Mouse (Mus musculus) CH12.LX (cell line): Measurements from ENCODE around the gene Trp73. TPM values are rescaled to one million over a fixed set of nuclear protein-coding genes. Genes with fewer than 3 reads are reported as not detected.

Experiments used
- DNase-seq: peaks from one replicate; pipeline ENCODE4 v3.0.0-alpha.2; 2013; ENCODE audit errors: extremely low read depth
- H3K27ac ChIP-seq: 2 replicates; pipeline ENCODE4 v1.5.1; 2012; ENCODE audit warnings: low read depth, mild to moderate bottlenecking, control low read depth, moderate library complexity; ENCODE audit not compliant: insufficient read depth
- H3K27me3 ChIP-seq: replicated peaks from 2 replicates; pipeline ENCODE3; 2012; ENCODE audit warnings: inconsistent platforms
- H3K36me3 ChIP-seq, 2 experiments: replicated peaks in 1 of 2; 2 replicates each; pipeline versions ENCODE3 to v1.6.1; 2012; ENCODE audit warnings: inconsistent platforms in 1 of 2, low read length in 1 of 2, mild to moderate bottlenecking in 1 of 2, mixed read lengths in 1 of 2, moderate library complexity in 1 of 2; ENCODE audit not compliant: control insufficient read depth in 1 of 2, insufficient read depth in 1 of 2
- H3K4me1 ChIP-seq, 2 experiments: 2 replicates each; pipeline ENCODE4 v1.6.1; 2012; ENCODE audit warnings: inconsistent platforms in 1 of 2, moderate library complexity in 1 of 2; ENCODE audit not compliant: insufficient read depth in 2 of 2, control insufficient read depth in 1 of 2
- H3K4me2 ChIP-seq: 2 replicates; pipeline ENCODE4 v1.6.1; 2012; ENCODE audit warnings: low read depth, mild to moderate bottlenecking, control low read depth; ENCODE audit not compliant: poor library complexity, insufficient read depth, severe bottlenecking
- H3K4me3 ChIP-seq, 3 experiments: fragments of 150-350 bp in 1 of 3; sonication (generic) in 1 of 3; replicated peaks in 1 of 3; 2 replicates each; pipeline versions ENCODE3 to v1.5.1; 2011 to 2012; ENCODE audit warnings: low read depth in 2 of 3, low read length in 2 of 3, mild to moderate bottlenecking in 2 of 3, moderate library complexity in 2 of 3, control low read depth in 1 of 3, improper control_type of control experiment in 1 of 3, inconsistent platforms in 1 of 3, mixed read lengths in 1 of 3; ENCODE audit not compliant: poor library complexity in 1 of 3
- H3K79me2 ChIP-seq: replicated peaks from 2 replicates; pipeline ENCODE4 v1.6.1; 2012; ENCODE audit warnings: mild to moderate bottlenecking, moderate library complexity; ENCODE audit not compliant: control insufficient read depth, poor library complexity, insufficient read depth, severe bottlenecking; ENCODE audit errors: extremely low read depth
- H3K9ac ChIP-seq: 2 replicates; pipeline ENCODE4 v1.6.1; 2012; ENCODE audit warnings: low read depth, mild to moderate bottlenecking, control low read depth, moderate library complexity; ENCODE audit not compliant: insufficient read depth
- H3K9me3 ChIP-seq: replicated peaks from 2 replicates; pipeline ENCODE3; 2012; ENCODE audit warnings: low read length, inconsistent platforms, mixed read lengths
- BHLHE40 ChIP-seq: IDR thresholded peaks from 2 replicates; pipeline ENCODE4 v1.6.1; 2011; ENCODE audit warnings: mild to moderate bottlenecking, low read depth, low read length, improper control_type of control experiment
- CTCF ChIP-seq, 2 experiments: IDR thresholded peaks in 1 of 2; conservative IDR thresholded peaks in 1 of 2; 2 replicates each; pipeline ENCODE4 v1.5.1; 2011 to 2012; ENCODE audit warnings: low read depth in 2 of 2, low read length in 2 of 2, improper control_type of control experiment in 1 of 2, inconsistent platforms in 1 of 2, mild to moderate bottlenecking in 1 of 2, moderate library complexity in 1 of 2
- E2F4 ChIP-seq: IDR thresholded peaks from 2 replicates; pipeline ENCODE4 v1.6.1; 2011; ENCODE audit warnings: low read depth, low read length, improper control_type of control experiment; ENCODE audit not compliant: insufficient replicate concordance
- GABPA ChIP-seq: IDR thresholded peaks from 2 replicates; pipeline ENCODE4 v1.6.1; 2012; ENCODE audit warnings: low read depth, low read length, improper control_type of control experiment, inconsistent platforms; ENCODE audit not compliant: insufficient replicate concordance
- HCFC1 ChIP-seq: IDR thresholded peaks from 2 replicates; pipeline ENCODE4 v1.6.1; 2012; ENCODE audit warnings: low read depth, mild to moderate bottlenecking, inconsistent platforms, low read length, improper control_type of control experiment
- JUN ChIP-seq: IDR thresholded peaks from 2 replicates; pipeline ENCODE4 v1.6.1; 2011; ENCODE audit warnings: low read depth, mild to moderate bottlenecking, low read length, improper control_type of control experiment, moderate library complexity; ENCODE audit not compliant: insufficient read depth
- MAFK ChIP-seq: IDR thresholded peaks from 2 replicates; pipeline ENCODE4 v1.6.1; 2011; ENCODE audit warnings: low read length, improper control_type of control experiment; ENCODE audit not compliant: insufficient replicate concordance
- MAZ ChIP-seq: IDR thresholded peaks from 2 replicates; pipeline ENCODE4 v1.6.1; 2012; ENCODE audit warnings: low read depth, mild to moderate bottlenecking, inconsistent platforms, low read length, improper control_type of control experiment, moderate library complexity
- MEF2A ChIP-seq: IDR thresholded peaks from 2 replicates; pipeline ENCODE4 v1.6.1; 2014; ENCODE audit warnings: low read depth, mild to moderate bottlenecking, inconsistent platforms, low read length, improper control_type of control experiment, borderline replicate concordance
- MXI1 ChIP-seq: IDR thresholded peaks from 2 replicates; pipeline ENCODE4 v1.6.1; 2011; ENCODE audit warnings: mild to moderate bottlenecking, low read depth, low read length, improper control_type of control experiment
- MYC ChIP-seq: IDR thresholded peaks from 2 replicates; pipeline ENCODE4 v1.6.1; 2011; ENCODE audit warnings: low read depth, mild to moderate bottlenecking, improper control_type of control experiment, low read length
- NELFE ChIP-seq: IDR thresholded peaks from 2 replicates; pipeline ENCODE4 v1.6.1; 2011; ENCODE audit warnings: low read depth, low read length, improper control_type of control experiment
- POLR2A ChIP-seq: IDR thresholded peaks from 2 replicates; pipeline ENCODE4 v1.6.1; 2011; ENCODE audit warnings: low read depth, mild to moderate bottlenecking, improper control_type of control experiment, low read length
- POLR2AphosphoS2 ChIP-seq: IDR thresholded peaks from 2 replicates; pipeline ENCODE4 v1.6.1; 2011; ENCODE audit warnings: low read depth, low read length, improper control_type of control experiment
- RAD21 ChIP-seq: IDR thresholded peaks from 2 replicates; pipeline ENCODE4 v1.6.1; 2011; ENCODE audit warnings: low read depth, mild to moderate bottlenecking, low read length, improper control_type of control experiment, moderate library complexity
- SMC3 ChIP-seq: IDR thresholded peaks from 2 replicates; pipeline ENCODE4 v1.6.1; 2011; ENCODE audit warnings: low read depth, low read length, improper control_type of control experiment
- TBP ChIP-seq: conservative IDR thresholded peaks from 2 replicates; pipeline ENCODE4 v1.6.1; 2011; ENCODE audit warnings: low read depth, low read length, improper control_type of control experiment
- USF1 ChIP-seq: IDR thresholded peaks from 2 replicates; pipeline ENCODE4 v1.6.1; 2014; ENCODE audit warnings: low read depth, mild to moderate bottlenecking, inconsistent platforms, low read length, improper control_type of control experiment
- ZC3H11A ChIP-seq: IDR thresholded peaks from 2 replicates; pipeline ENCODE4 v1.6.1; 2012; ENCODE audit warnings: low read depth, mild to moderate bottlenecking, inconsistent platforms, low read length, improper control_type of control experiment
- ZMIZ1 ChIP-seq: IDR thresholded peaks from 2 replicates; pipeline ENCODE4 v1.6.1; 2012; ENCODE audit warnings: low read depth, mild to moderate bottlenecking, inconsistent platforms, low read length, improper control_type of control experiment
- ZNF384 ChIP-seq: IDR thresholded peaks from 2 replicates; pipeline ENCODE4 v1.6.1; 2012; ENCODE audit warnings: low read depth, low read length, improper control_type of control experiment, inconsistent platforms
- dilution Hi-C: fragments of 300-500 bp; cut with MboI; formaldehyde crosslinking; loops from 2 replicates; pipeline ENCODE4 v1.14.3; 2020; ENCODE audit warnings: low sequenced_read_pairs; ENCODE audit not compliant: extremely low pct_unique_long_range_greater_than_20kb, extremely low pct_ligation_motif_present
- in situ Hi-C: fragments of 300-500 bp; cut with MboI; formaldehyde crosslinking; loops from 3 replicates; pipeline ENCODE4 v1.14.3; 2019; ENCODE audit warnings: low sequenced_read_pairs, low pct_ligation_motif_present, low pct_unique_long_range_greater_than_20kb, mixed read lengths
- polyA plus RNA-seq: library from polyadenylated mRNA; unstranded; fragments of >175 nt; gene quantifications from 2 replicates; pipeline ENCODE4 v1.2.1, GENCODE M21; 2012; ENCODE audit warnings: low read depth; ENCODE audit not compliant: insufficient read length
- total RNA-seq, 2 experiments: library from RNA; depleted of rRNA; stranded (reverse); fragments of 300-350 nt in 1 of 2; fragments of >200 nt in 1 of 2; gene quantifications; 2 replicates each; pipeline ENCODE4 v1.2.3; 2012 to 2014

Trp73 gene
- total and polyA plus RNA-seq, 3 experiments: 14.0 to 34.3 (median 30.0) TPM

DNA sequence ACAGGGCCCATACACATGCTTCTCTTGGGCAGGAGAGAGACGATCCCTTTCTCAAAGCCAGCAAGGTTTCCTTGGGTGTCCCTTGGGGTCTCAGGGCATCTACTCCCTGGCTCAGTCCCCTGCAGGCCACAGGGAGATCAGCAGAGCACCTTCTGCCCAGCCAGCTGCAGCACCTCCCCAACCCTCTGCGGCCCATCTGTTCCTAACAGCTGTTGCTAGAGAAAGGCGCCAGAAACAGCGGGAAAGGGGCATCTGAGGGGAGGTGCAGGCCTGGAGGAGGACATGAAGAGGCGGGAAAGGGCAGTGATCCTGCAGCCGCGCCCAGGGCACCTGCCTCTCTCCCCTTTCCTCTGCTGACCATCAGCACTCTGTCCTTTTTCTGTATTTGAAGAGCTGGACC is 40.6 kb downstream of the Trp73 start:
- DNase-seq: no peak
- H3K27ac ChIP-seq: no peak overlapping the region
- peaks cover 90 to 99% of the 10 kb centered on the region in 2 experiments for H3K36me3 ChIP-seq
- dilution Hi-C loops: no loop called here
- H3K4me3 ChIP-seq: no peak overlapping the region
- in situ Hi-C loops: no loop called here
- H3K9ac ChIP-seq: no peak overlapping the region
- H3K27me3 ChIP-seq: no peaks in the 10 kb centered on the region
- H3K4me2 ChIP-seq: no peak overlapping the region
- H3K4me1 ChIP-seq: peaks cover 17 to 75% of the 10 kb centered on the region in 2 experiments
- H3K9me3 ChIP-seq: no peaks in the 10 kb centered on the region
- TF ChIP-seq ZNF384 (no peak), MAFK (no peak), USF1 (no peak), POLR2A (no peak), BHLHE40 (no peak), MYC (no peak), ZC3H11A (no peak), MAZ (no peak), POLR2AphosphoS2 (no peak), CTCF (conservative IDR thresholded peaks at IDR 0.05 in 1 of 2, IDR thresholded peaks at IDR 0.05 in 1 of 2; ENCODE audit: low read depth in 2 of 2, low read length in 2 of 2) (no peak), SMC3 (no peak), MEF2A (no peak), RAD21 (no peak), E2F4 (no peak), TBP (no peak), ZMIZ1 (no peak), HCFC1 (no peak)
- TF ChIP-seq, all 38 proteins: peak for 0
- H3K79me2 ChIP-seq: peaks cover 3% of the 10 kb centered on the region; the same call in 1 of the 2 replicates

DNA sequence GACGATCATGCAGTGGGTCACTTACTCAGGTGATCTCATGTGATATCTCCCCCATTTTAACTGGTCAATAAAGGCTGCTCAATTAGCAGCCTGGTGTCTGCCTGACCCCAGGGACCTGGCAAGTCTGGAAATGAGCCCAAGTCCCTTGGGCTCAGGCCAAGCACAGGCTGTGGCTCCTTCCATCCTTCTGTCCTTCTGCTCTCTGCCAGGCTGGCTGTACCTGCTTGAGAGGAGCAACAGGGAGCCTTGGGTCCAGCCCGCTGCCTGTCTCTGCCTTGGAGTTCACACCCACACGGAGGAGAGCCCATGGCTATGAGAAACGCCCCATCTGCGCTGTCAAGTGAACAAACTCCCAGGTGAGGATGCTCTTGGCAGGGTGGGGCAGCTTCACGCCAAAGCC is 43.9 kb downstream of the Trp73 start:
- Histone ChIP-seq H3K79me2 (no peaks in the 10 kb centered on the region; the same call in 1 of the 2 replicates), H3K4me2 (no peak overlapping the region), H3K27me3 (no peaks in the 10 kb centered on the region), H3K9ac (no peak overlapping the region), H3K9me3 (no peaks in the 10 kb centered on the region), H3K4me1 (peaks cover 26 to 81% of the 10 kb centered on the region in 2 experiments), H3K36me3 (peaks cover 74 to 87% of the 10 kb centered on the region in 2 experiments), H3K4me3 (no peak overlapping the region), H3K27ac (no peak overlapping the region)
- no peak for TF ChIP-seq MXI1
- TF ChIP-seq ZMIZ1: no peak
- TF ChIP-seq JUN: no peak
- TF ChIP-seq MAZ: no peak
- no peak for TF ChIP-seq MAFK
- TF ChIP-seq ZNF384: no peak
- no peak for TF ChIP-seq GABPA
- TF ChIP-seq NELFE: no peak
- no peak for TF ChIP-seq MEF2A
- DNase-seq: no peak
- in situ Hi-C loops (no loop called here), dilution Hi-C loops (no loop called here)
